Mouse (Mus musculus) embryo, embryonic 10.5 days (tissue): ENCODE data around the gene Qrich2.
A peak's percentile ranks its signal among the peaks of the same experiment; 100 is the strongest.
"Not testable (repeated sequence)": the region's sequence is repeated elsewhere in the genome, so short reads cannot be mapped to it uniquely, and the experiment has no call there.

Experiments
- DNase-seq: peaks from one replicate; pipeline ENCODE4 v3.0.0-alpha.2; 2015; ENCODE audit warnings: low spot score

Gene Qrich2

DNA sequence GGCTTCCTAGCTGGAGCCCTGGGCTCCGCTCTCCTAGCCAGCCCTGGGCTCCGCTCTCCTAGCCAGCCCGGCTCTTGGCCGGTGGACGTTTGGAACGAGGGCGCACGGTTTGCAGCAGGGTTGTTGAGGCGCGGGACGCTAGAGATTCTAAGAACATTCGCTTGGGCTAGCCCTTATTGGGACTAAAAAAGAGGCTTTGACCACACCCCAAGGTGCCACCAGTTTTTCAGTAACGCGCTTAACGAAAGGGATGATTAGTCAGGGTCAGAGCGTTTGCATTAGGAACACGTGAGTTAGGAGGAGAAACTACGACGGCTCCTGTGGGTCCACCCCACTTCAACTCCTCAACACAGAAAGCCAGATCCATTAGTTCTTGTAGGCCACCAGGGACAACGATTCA lies at the start of gene Qrich2:
TSS of gene Qrich2 (minus strand) at position 101 of the 400 bp plus-strand sequence.
- DNase-seq, result no peak

DNA sequence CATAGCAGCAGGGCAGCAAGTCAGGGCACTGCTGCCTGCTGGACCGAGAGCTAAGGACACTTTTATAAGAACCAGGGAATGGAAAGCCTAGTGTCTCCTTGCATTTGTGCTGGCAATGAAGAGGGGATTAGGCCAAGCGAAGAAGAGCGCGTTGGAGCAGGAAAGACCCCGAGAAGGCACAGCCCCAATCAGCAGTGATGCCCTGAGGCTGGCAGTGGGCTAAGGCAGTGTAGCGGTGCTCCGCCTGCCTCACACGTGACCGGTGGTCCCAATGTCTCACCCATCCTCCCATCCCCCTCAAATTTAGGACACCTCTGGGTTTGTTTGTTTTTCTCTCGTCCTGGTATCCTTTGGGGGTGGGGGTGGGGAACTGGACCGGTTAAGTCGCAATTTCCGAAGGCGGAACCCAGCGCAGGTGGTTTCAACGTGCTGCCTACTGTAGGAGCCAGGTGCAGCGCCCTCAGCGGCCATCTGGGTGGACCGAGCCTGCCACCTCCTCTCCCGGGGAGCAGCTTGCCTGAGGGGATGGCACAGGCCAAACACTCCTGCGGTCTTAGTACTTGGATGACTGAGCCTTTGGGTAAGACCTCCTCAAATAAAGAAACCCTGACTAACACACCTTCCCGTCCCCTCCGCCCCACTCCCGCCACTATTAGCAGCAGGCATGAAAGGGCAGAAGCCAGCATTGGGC lies 49.4 kb upstream of the Qrich2 start:
- no peak for DNase-seq

DNA sequence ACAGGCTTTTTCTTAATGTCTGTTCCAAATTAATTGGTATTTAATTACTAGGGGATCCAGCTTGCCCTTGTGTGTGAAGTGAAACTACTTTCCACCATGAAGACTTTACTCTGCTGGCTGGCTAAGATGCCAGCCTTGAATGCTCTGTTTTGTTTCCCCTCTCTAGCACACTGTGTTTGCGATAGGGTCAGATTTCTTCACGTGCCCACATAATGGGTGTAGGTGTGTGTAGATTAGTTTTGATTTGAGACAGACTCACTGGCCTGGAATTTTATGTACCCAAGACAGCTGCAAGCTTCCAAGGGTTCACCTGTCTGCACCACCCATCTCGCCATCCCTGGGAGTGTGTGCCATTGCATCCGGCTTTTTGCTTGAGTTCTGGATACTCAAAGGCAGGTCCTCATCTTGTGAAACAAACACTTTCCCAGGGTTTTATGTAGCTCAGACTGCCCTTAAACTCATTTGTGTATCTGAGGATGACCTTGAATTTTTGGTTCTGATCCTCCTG lies 47.5 kb upstream of the Qrich2 start:
- DNase-seq, result no peak

DNA sequence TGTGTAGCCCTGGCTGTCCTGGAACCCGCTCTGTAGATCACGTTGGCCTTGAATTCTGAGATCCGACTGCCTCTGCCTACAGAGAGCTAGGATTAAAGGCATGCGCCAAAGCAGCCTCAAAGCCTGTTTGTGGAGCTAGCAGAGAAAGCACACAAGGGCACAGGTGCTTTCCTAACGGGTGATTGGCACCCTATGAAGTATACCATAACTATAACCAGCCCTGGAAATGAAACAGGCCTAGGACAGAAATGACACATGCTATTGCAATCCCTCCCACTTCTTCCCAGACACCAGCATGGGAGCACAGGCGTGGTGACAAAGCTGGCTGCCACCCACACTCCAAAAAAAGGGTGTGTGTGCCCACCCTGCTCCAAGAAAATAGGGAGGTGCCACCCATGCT lies 46.9 kb upstream of the Qrich2 start:
- no peak for DNase-seq

DNA sequence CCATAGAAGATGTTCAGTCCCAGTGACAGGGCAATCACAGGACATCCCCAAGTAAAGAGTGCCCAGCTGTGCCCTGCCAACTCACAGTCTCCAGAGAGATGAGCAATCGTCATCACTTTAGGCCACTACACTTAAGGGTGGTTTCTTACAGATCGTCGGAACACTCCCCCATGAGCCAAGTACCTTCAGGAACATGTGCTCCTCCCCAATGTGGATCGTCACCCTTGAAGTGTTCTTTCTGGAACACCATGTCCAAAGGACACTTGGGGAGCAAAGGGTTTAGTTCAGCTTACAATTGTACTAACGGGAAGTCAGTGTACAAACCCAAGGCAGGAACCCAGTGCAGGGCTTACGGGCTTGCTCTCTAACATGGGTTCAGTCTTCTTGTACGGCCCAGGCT lies 46.1 kb upstream of the Qrich2 start:
- no peak for DNase-seq

DNA sequence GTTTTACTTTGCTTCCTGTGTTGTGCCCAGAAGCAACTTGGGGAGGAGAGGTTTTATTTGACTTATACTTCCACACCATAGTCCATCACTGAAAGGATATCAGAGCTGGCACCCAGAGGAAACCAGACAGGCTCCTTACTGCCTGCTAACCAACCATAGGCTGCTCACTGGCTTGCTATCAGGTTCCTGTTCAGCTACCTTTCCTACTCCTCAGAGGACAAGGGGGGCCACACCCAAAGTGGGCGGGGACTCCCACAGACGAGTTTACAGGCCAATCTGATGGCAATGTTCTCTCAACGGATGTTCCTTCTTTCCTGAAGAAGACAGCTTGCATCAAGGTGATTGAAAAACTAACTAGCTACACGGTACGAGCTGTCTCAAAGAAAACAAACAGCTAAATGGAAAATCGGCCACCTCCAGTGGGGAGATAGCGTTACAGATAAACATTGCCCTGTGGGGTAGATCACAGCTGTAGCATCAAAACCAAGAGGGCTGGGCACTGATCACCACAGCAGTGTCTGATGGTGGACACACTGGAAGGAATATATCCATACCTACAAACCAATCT lies 45.3 kb upstream of the Qrich2 start:
- no peak for DNase-seq

DNA sequence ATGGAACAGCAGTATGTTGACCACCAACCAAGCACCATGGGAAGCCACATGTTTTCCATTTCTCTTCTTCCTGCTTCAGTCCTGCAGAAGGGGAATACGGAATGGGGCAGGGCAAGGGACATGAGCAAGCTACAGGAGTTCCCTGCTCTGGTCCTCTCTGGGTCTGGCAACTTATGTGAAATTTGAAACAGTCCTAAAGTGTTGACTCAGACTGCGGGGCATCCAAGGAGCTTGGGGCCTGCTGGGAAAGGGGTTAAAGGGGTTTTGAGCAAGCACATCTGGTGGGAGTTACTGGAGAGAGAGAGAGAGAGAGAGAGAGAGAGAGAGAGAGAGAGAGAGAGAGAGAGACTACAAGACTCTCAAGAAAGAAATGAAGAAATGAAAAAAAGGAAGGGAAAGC lies 42.6 kb upstream of the Qrich2 start:
- DNase-seq, result peak; percentile 48

DNA sequence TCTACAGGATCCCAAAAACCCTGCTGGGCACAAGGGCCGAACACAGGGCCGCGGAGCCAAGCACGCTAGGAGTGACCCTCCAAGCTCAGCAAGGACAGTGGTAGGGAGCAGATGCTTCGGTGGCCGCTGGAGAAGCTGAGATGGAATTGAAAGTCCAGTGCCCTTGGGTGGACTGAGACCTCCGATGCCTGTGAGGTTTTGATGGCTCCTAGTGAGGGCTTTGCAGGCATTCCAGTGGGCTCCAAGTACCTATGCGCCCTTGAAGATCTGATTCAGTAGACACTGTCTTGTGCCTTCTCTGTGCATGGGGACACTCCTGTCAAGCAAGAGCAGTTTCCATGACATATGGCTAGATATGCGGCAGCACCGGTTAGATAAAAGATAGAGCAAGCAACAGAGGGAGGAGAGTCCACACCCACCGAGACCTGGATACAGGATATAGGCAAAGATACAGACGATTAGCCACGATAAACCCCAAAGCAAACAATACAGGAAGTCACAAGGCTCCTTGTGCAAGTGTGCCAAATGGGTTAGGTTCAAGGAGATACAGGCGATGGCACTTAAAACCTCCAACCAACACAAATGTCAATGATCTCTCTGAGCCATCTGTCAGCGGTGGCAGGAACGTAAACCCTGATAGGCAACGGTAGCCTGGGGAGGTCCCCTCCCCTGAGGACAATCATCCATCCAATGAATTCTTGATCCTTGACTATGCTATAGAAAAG lies 40.3 kb upstream of the Qrich2 start:
- DNase-seq, result no peak

DNA sequence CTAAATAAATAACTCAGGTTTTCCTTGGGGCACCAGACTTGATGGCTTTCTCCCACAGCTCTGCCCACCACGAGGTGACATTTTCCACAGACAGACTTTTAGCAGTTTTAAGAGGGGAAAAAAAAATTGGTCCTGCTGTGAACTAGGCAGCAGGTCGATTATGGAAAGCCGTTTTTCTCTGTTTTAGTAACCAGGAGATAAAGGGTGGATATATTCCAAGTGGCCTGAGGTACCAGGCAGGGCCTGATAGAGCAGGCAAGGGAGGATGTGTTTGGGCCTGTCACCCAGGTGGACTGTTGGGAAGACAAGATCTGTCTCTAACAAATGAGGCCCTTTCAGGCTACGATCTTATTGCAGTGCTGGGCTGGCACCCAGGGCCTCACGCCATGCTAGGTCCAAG lies 39.5 kb upstream of the Qrich2 start:
- no peak for DNase-seq

DNA sequence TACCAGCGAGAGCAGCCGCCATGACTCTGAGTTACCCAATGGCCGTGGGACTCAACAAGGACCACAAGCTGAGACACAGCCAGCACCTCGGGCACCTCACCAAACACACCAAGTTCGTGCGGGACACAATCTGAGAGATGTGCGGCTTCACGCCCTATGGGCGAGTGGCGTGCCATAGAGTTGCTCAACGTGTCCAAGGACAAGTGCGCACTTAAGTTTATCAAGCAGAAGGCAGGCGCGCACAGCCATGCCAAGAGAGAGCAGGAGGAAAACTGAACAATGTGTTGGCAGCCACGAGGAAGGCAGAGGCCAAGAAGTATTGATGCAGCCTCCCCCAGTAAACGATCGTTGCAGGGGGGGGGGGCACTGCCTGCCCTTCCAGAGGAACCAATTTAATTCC lies 38.5 kb upstream of the Qrich2 start:
- no peak for DNase-seq

DNA sequence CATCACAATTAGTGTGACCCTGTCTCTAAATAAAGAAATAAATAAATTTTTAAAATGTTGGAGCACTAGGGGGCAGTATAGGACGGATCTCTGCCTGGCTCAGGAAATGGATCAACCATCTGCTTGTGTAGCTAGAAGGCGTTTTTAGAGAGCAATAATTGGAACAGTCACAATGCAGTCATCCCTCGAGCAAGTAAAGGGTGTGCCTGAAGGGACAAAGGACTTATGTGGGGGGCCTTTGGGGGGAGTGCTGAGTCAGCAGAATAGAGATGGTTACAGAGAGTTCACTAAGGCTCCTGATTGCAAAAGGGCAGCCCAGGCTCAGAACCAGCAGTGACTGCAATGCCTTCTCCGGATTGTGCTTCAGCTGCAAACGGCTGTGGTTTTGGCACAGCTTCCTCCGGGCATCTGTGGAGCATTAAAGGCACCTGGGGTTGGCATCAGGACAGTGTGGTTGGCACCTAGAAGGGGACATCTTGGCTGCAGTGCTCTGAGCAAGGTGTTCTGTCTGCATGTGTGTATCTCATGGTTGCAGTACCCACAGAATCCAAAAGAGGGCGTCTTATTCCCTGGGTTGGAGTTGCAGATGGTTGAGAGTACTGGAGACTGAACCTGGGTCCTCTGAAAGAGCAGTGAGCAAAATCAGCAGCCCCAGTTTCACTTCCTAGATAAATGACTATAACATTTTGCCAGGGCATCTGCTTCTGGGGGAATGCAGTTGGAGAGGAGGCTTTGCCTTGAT lies 35.1 kb upstream of the Qrich2 start:
- DNase-seq, result peak; percentile 81

DNA sequence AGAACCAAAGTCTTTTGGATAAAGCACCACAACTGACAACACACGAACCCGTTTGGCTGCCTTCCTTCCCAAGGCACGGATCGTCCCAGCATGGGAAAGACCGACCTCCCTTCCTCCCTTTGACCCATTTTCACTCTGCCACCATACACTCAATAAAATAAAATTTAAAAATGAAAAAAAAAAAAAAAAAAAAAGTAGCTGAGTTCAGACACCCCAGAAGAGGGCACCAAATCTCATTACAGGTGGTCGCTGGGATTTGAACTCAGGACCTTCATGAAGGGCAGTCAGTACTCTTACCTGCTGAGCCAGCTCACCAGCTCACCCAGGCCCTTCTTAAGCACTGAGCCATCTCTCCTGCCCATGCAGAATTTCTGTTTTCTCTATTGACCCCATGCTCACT lies 33.0 kb upstream of the Qrich2 start:
- DNase-seq, result no peak

DNA sequence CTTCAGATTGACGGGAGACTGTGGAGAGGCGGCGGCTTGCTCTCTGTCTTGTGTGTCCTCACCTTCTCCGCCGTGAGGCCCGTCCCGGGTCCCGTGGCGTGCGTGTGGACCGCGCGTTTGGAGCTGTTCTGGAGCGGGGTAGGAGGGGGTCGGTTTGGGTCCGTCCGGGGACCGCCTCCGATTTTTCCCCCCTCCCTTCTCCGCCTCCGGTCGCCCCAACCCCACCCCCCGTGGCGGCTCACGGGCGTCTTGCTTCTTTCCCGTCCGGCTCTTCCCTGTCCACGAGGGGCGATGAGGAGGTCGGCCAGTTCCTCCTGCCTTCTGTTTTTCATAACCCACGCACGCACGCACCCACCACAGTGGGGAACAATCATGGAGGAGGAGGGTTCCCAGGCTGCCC lies 32.6 kb upstream of the Qrich2 start:
- DNase-seq, result no peak

DNA sequence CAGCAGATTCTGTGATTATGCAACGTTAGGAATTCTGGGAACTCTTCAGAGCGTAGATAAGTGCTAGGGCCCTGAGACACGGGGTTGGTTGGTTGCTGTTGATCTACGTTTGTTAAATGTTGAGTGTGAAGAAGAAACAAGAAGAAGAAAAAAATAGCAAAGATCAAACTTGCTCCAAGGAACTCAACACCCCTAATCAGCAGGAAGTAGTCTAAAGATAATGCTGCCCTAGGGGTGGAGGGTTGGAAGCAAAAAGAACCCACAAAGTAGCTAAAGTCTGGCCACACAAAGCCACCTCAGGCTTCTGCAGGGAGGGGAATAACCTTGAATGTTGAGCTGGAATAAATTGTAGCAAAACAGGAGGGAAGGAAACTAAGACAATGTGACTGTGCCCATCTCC lies 31.3 kb upstream of the Qrich2 start:
- no peak for DNase-seq

DNA sequence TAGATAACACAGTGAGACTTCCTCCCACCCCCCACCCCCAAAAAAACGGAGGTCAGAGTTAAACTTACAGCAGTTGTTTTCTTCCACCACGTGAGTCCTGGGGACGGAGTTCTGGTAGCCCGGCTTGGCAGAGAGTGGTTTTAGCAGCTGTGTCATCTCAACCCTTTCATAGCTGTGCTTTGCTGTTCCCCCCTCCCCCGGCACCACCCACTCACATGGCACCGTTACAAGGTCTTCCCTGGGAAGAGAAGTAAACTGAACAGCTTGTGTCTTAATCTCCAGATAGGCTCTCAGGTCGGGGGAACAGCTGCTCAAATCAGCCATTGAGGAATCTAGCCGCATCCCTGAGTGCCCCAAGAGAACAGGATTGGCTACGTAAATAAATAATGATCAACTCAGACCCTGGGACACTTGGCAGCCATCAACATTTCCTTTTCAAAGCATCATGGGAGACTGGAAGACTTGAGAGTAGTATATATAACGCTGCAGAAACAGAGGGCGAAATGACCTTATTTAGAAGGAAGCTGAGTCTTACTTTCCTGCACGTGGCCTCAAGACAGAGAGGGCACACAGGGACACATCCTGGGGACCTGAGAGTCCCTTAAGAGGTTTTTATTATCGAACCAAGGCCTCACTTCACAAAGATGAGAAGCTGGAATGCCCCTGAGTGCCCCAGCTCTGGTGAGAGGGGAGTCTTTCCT lies 28.6 kb upstream of the Qrich2 start:
- DNase-seq, result no peak

DNA sequence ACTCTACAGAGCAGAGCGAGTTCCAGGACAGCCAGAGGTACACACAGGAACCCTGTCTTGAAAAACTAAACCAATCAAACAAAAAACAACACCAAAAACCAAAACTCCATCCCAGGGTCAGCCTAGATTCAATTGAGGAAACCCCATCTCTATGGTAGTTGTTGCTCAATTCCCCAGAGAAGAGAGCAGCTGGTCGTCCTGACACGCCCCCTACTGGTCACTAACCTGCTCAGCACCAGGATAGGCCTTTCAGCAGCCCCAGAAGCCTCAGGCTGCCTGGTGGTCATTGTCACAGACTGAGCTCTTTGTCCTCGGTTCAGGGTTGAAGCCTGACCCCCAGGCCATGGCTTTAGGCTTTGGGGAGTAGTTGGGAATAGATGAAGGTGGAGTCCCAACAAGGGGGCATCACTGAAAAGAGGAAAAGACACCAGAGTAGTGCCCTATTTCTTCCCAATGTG lies 27.8 kb upstream of the Qrich2 start, which contains the start of gene Prpsap1:
TSS of gene Prpsap1 (minus strand) at position 408 of the 458 bp plus-strand sequence.
- DNase-seq, result peak; percentile 78

DNA sequence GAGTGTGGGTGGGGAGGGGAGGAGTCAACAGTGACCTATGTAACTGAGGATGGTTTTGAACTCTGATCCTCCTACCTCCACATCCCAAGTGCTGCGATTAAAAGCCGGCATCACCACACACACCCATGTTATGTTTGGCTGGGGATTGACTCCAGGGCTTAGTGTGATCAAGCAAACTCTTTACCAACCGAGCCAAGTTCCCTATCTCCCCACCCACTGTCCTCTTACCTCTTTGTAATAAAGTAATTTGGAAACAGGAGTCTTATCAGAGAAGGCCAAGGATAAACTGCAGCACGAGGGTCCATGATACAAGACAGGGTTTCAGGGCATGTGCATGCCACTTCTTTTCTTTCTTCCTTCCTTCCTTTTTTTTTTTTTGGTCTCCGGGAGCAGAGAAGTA lies 27.1 kb upstream of the Qrich2 start:
- no peak for DNase-seq

DNA sequence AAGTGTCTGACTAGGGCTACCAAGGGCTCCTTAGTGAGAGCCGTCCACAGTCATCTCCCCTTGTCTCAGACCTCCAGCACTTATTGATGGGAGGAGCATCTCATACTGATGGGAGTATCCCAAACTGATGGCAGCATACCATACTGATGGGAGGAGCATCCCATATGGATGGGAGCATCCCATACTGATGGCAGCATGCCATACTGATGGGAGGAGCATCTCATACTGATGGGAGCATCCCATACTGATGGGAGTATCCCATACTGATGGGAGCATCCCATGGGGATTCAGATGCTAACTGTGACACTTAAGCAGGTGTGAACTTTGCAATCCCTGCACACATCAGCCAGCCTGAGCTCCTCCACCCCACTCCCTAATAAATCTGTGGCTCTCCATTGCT lies 26.5 kb upstream of the Qrich2 start:
- DNase-seq, result not testable (repeated sequence)

DNA sequence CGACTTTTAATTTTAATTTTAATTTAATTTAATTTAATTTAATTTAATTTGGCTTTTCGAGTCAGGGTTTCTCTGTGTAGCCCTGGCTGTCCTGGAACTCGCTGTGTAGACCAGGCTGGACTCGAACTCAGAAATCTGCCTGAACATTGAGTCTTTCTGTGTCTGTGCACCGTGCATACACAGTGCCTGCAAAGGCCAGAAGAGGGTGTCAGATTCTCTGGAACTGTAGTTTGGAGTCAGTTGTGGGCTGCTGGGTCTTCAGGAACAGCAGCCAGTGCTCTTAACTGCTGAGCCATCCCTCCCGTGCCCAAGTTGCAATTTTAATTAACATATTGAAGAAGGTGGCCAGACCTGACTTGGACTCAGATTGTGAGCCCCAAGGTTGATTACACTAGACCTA lies 25.3 kb upstream of the Qrich2 start:
- DNase-seq, result no peak

DNA sequence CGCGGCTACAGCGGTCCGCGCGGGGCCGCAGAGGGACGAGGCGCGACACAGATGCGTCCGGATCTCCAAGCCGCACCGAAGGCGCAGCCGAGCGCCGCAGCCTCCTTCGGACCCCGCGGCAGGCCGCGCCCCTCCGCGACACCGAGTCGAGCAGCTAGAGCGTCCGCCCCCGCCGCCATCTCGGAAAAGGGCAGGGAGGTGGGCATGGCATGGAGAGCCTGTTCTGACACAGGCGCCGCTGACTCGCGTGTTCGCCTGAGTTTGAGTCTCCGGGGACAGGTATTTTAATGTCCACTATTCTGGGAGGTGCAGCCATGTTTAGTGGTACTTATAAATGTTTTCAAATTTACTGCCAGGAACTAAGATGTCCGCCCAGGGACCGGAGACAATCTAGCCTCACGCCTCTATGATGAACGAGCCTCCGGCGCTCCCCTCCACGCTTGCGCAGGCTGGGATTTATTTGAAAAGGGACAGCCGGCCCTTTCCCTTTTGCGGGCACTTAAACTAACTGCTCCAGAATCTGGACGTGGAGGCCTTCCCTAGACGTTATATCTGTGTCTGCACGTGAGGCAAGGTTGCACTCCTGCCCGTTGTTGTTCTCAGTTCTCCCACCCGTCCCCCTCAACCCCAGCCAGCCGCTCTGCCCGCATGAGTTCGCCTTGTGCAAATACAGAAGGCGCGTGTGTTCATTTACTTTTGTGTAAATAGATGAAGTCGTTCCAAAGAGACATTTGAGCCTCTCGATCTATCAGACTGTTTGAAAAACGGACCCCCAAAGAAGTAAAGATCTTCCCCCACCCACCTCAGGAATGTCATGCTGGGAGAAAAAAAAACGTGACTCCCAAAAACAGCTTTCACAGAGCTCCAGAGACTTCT lies 24.4 kb upstream of the Qrich2 start:
- peak; percentile 95 for DNase-seq

DNA sequence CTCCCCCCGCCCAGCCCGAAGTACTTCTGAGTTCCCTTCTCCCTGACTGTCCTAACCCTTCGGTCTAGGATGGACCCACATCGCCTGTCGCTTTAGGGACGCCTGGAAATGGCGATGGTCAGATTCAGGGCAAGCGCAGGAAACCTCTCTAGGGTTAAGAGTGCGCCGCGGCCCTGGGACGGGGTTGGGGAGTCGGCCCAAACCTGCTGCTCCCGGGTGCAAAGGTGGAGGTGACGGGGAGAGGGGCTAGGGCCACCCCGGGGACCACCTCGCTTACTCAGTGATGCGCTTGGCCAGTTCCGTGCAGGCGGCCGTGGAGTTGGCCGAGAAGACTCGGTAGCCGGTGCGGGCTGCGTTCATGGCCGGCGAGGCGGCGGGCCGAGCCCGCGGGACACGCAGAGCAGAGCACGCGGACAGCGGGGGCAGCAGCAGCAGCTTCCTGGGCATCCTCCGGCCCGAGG lies 23.8 kb upstream of the Qrich2 start:
- DNase-seq, result peak; percentile 67
